Mouse (Mus musculus): Measurements from ENCODE around the gene Atxn1.

The Atxn1 gene

GRCm38 (mm10) chr13:45679096-45679495 is 285.7 kb downstream of the Atxn1 start:
- no peak for TF ChIP-seq GATA4 (IDR thresholded peaks at IDR 0.05; ENCODE audit: insufficient replicate concordance, low read length)

GRCm38 (mm10) chr13:45672628-45673027 is 292.2 kb downstream of the Atxn1 start:
- no peak for TF ChIP-seq GATA4 (IDR thresholded peaks at IDR 0.05; ENCODE audit: insufficient replicate concordance, low read length)

- no peak for TF ChIP-seq GATA4 (IDR thresholded peaks at IDR 0.05; ENCODE audit: insufficient replicate concordance, low read length)
Observed at GRCm38 (mm10) chr13:45669969-45670368, 294.8 kb downstream of the Atxn1 start.

- TF ChIP-seq GATA4 (IDR thresholded peaks at IDR 0.05; ENCODE audit: insufficient replicate concordance, low read length) = no peak
Observed at GRCm38 (mm10) chr13:45662852-45663251, 302.0 kb downstream of the Atxn1 start.

GRCm38 (mm10) chr13:45662216-45662615 is 302.6 kb downstream of the Atxn1 start:
- no peak for TF ChIP-seq GATA4 (IDR thresholded peaks at IDR 0.05; ENCODE audit: insufficient replicate concordance, low read length)

- TF ChIP-seq GATA4 (IDR thresholded peaks at IDR 0.05; ENCODE audit: insufficient replicate concordance, low read length) = no peak
Observed at GRCm38 (mm10) chr13:45661283-45662185, 303.3 kb downstream of the Atxn1 start.

GRCm38 (mm10) chr13:45659813-45660212 is 305.0 kb downstream of the Atxn1 start:
- TF ChIP-seq GATA4 (IDR thresholded peaks at IDR 0.05; ENCODE audit: insufficient replicate concordance, low read length) = no peak

GRCm38 (mm10) chr13:45658343-45658742 is 306.5 kb downstream of the Atxn1 start:
- TF ChIP-seq GATA4 (IDR thresholded peaks at IDR 0.05; ENCODE audit: insufficient replicate concordance, low read length) = no peak

- no peak for TF ChIP-seq GATA4 (IDR thresholded peaks at IDR 0.05; ENCODE audit: insufficient replicate concordance, low read length)
Observed at GRCm38 (mm10) chr13:45657176-45657575, 307.6 kb downstream of the Atxn1 start.

- TF ChIP-seq GATA4 (IDR thresholded peaks at IDR 0.05; ENCODE audit: insufficient replicate concordance, low read length) = no peak
Observed at GRCm38 (mm10) chr13:45651652-45652241, 313.1 kb downstream of the Atxn1 start.

- no peak for TF ChIP-seq GATA4 (IDR thresholded peaks at IDR 0.05; ENCODE audit: insufficient replicate concordance, low read length)
Observed at GRCm38 (mm10) chr13:45649197-45649812, 315.5 kb downstream of the Atxn1 start.

- TF ChIP-seq GATA4 (IDR thresholded peaks at IDR 0.05; ENCODE audit: insufficient replicate concordance, low read length) = no peak
Observed at GRCm38 (mm10) chr13:45643780-45644395, 320.9 kb downstream of the Atxn1 start.

GRCm38 (mm10) chr13:45642913-45643312 is 321.9 kb downstream of the Atxn1 start:
- TF ChIP-seq GATA4 (IDR thresholded peaks at IDR 0.05; ENCODE audit: insufficient replicate concordance, low read length) = no peak

GRCm38 (mm10) chr13:45640431-45640830 is 324.4 kb downstream of the Atxn1 start:
- no peak for TF ChIP-seq GATA4 (IDR thresholded peaks at IDR 0.05; ENCODE audit: insufficient replicate concordance, low read length)

- TF ChIP-seq GATA4 (IDR thresholded peaks at IDR 0.05; ENCODE audit: insufficient replicate concordance, low read length) = no peak
Observed at GRCm38 (mm10) chr13:45638281-45638680, 326.5 kb downstream of the Atxn1 start.

Data from liver, adult (tissue).